Mouse (Mus musculus): ENCODE results near the gene Cacnb4.

DNA sequence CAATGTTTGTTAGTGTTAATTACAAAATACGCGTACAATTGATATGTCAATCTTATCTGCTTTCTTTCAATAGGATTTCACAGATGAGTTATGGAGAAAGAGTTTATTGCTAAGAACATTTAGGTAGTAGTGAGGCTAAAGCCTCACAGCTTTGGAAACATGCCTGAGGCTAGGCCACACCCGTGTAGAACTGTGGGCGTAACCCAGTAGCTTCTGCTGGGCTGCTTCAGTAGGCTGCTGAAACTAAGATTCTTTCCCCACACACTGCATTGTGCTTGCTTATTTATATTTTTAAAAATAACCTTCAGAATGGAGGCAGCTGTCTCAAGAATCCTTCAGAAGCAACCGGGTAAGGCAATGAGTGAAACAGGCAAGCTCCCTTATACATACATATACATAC is 282.1 kb downstream of the Cacnb4 start:
- TF ChIP-seq TAL1 (IDR thresholded peaks at IDR 0.05; ENCODE audit: low read length) (no peak), GATA1 (IDR thresholded peaks at IDR 0.05; ENCODE audit: low read length) (no peak)

All from erythroblast, embryonic 14.5 days (primary cell).